Mouse (Mus musculus) adrenal gland, adult 2 months (tissue): ENCODE measurements at regions not wholly inside any gene's neighbourhood (a gene's known extent, or its start where the extent isn't known, plus 50 kb on each side); places are given as distances from the start of the nearest gene placed in this dataset.

ENCODE experiments used
- DNase-seq: peaks from one replicate; pipeline ENCODE4 v3.0.0; 2021

DNA sequence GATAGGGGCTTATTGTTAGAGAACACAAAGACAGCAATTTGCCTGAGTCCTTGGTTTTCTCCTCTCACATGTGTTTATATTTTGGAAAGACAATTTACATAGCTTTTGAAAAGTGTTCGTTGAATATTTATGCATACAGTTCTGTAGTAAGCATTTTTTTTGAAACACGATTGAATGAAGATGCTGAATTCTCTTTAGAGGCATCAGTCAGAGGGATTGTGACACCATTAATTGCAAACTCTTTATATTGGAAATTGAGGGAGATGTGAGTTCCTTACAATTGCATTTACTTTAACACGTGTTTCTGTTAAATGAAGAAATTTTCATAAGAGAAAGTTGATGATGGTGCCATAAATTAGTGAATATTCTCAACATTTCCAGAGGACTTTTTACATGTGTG is 424.1 kb downstream of the Trib2 start:
- no peak for DNase-seq

DNA sequence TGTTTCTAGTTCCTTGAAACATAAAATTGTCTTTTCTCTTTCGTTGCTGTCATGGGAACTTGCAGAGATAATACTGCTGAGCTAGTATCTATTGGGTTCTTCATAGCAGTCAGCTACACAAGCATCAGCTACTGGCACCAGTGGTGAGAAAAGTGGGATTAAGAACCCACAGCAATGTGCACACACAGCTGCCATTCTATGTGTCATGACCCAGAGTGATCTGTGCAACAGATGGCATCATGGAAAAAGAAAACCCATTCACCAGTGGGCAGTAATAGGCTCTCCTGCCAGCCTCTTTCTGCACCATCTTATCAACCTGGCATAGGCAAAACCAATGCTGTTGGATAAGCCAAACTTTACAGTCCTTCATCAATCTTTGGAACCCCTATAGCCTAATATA is 428.1 kb downstream of the Trib2 start:
- DNase-seq: no peak

DNA sequence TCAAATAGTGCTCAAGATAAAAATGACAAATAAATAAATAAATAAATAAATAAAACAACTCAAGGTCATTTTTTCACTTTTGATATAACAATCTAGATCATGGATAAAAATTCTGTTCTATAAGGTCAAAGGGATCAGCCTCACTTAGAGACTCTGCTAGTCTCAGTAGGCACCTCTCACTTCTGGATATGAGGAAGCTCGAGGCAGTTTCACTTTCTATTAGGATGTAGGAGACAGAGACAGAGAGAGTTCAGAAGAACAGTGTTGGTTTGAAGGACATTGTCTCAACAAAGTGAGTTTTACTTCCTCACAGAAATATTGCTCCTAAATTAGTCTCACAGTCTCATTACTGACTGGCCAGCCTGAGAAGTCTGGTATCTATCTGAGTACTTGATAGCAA is 458.9 kb downstream of the Trib2 start:
- DNase-seq: no peak

DNA sequence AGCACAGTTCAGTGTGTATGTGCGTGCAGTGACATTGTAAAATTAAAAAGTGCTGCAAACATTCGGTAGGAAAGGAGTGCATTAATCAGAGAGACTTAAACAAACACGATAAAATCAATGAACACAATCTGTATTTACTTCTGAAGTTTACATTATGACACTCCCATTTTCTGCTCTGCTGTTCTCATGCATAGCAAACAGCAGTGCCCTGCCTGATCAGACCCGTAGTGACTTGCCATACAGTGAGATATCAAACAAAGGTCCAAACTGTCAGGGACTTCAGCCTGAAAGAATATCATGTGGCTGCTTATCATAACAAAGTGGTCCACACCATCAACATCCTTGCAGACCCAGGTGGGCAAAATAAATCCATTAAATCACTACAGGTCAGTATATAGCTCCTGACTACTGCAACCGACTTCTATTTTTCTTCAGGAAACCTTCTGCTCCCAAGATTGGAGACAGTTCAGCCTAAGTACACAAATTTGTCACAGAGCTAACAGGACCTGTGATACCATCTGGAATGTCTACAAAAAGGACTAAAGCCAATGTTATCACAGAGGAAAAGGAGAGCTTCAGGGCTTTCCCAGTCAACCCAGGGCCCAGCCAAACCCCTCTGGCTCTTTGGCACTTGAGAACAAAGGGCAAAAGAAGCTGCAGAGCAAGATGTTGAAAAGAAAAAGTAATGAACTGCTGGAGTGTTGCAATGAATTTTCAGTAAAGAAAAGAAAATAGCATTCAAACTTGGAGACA is 495.8 kb downstream of the Trib2 start:
- no peak for DNase-seq

DNA sequence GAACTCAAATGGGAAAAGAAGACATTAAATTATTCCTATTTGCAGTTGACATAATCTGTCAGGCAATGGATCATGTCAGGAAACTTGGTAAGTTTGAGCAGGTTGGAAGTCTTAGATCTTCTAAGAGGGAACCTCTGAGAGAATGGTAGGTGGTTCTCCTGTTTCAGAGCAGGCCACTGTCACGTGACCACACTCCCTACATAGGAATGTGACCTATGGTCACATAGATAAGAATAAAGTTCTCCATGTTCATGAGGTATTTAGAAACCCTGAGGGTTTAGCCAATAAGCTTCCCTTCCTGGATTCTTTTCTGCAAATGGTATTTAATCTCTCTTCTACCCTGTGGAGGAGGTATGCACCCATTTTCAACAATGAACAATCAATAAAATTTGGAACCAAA is 497.1 kb downstream of the Trib2 start:
- no peak for DNase-seq

DNA sequence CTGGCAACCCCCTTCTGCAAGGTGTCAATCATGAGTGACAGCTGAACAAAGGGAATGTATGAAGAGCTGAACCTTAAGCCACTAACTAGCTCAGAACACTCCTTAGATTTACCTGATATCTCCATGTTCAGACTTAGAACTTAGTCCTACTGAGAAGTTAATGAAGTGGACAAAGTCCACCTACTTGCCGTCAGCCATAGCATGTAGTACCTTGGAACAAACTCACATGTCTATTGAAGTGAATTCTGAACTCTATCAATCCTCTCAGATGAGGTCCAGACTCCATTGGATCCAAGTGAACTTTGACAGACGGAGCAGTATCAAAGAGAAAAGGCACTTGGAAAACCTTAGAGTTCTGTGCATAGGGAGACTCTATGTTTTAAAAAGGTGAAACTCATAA is 521.8 kb downstream of the Trib2 start:
- no peak for DNase-seq

DNA sequence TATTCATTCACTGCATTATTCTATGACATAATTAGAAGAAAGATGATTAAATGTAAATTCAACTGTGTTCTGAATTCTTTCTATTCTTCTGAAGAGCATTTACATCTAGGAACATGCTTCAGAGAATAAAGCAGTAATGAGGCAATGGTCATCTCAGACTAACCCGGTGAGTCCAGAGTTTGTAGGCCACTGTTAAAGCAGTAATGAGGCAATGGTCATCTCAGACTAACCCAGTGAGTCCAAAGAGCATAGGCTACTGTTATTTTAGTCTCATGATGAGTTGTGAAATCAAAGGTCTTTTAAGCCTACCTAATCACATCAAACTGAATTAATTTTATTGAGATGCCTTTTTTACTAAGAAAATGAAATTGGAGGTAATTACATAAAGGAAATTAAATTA is 554.6 kb downstream of the Trib2 start:
- no peak for DNase-seq

DNA sequence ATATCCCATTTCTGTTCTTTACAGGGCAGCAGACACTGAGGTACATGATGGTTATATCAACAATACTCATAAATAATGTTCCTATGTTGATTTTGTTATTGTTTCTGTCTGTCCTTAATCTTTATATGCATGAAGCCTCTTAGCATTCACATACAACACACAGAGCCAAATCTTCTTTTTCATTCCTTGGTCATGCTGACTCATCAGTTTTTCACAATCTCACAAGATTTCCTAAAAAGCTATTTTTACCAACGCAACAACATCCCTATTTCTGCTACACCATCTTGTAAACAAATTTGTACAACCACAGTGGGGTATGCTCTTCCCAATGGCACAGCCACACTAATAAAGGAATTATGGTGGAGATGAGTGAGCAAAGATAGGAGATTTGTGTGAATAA is 555.1 kb downstream of the Trib2 start:
- no peak for DNase-seq

DNA sequence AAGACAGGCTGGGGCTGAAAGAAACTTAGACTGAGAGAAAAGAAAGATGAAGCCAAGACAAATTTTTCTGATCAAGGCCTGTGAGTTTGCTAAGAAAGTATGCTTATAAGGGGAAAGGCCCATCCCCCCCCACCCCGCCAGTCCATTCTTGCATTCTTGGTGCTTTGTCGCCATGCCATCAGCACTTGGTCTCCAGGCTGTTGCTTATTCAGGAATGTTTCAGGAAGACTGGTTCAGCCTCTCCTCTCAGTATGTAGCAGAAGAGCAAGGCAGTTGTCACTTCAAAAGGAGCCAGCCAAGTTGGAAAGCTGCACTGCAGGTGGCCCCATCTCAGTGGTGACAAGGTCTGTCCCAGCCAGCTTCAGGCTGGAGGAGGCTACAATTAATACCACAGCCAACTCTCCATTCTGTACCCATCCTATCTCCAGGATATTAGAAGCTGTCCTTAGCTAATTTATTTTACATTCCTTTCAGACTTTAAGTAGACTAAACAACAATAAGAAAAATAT is 555.8 kb downstream of the Trib2 start:
- no peak for DNase-seq

DNA sequence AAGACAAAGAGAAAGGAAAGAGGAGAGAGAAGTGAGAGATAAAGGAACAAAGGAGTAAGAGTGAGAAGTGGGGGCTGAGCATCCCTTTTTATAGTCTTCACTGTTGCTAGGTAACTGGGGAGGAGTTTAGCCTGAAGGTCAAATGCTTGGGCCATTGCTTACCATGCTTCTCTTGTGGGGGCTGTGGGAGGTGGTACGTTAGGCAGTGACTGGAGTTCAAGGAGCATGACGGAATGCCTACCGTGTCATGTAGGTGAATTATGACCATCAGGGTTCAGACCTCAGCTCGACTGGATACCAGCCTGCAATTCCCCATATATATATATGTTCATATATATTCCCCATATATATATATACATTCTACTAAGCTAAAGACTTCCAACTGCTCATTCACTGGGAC is 571.8 kb downstream of the Trib2 start:
- DNase-seq: no peak

DNA sequence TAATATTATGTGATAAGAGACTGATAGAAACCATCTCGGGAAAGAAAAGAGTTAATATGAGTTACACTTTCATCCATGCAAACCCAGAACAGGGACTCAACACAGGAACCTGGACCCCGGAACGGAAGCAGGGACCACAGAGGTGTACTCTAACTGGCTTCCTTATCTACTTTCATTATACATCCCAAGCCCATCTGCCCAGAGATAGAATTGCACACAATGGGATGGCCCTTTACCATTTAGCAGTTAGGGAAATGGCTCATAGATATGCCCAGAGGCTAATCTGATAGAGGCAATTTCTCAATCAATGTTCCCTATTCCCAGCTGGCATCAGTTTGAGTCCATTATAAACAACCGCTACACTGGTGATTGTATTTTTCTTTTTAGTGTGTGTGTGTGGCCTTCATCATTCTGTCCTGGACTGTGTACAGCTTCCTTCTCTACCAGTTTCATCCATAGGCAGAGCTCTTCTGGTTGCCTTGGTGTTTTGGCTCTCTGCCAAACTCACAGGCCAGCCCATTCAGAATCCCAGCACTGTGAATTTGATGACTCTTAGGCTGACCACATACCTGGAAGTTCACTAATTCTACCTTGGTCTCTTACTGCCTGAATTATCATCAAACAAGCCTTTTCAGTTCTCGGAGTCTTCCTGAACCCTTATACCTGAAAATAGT is 594.1 kb downstream of the Trib2 start:
- no peak for DNase-seq

DNA sequence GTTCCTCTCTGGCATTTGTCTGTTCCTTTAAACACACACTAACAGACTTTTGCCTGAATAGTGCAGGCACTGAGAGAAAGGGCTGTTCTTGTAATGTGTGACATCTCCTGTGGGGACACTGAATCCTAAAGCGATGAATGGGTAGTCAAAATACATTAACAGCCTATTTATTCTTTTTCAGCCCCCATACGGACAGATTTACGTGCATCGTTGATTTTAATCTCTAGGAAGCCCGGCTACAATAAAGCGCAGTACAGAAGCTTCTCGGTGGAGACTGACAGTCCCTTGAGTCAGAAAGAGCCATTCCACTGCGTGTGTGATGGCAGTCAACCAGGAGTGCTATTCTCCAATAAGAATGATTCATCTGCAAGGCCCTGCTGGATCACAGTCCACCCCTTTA is 598.2 kb downstream of the Trib2 start:
- no peak for DNase-seq

DNA sequence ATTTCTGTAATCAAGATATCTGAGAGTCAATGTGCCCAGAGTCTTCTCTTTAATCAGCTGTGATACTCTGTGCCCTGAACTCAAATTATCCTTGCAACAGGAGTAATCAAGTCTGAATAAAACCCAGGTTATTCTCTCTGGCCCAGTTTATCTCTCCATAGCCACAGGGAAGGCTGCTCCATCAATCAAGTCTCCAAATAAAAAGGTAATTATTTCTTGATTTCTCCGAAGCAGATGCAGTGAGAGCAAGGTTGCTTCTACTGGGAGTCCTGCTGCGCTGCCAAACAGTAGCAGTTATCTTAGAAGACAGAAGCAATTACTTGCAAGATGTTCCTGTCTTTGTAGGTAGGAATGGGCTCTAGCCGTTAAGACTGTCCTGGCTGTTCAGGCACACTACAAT is 600.5 kb downstream of the Trib2 start:
- no peak for DNase-seq

DNA sequence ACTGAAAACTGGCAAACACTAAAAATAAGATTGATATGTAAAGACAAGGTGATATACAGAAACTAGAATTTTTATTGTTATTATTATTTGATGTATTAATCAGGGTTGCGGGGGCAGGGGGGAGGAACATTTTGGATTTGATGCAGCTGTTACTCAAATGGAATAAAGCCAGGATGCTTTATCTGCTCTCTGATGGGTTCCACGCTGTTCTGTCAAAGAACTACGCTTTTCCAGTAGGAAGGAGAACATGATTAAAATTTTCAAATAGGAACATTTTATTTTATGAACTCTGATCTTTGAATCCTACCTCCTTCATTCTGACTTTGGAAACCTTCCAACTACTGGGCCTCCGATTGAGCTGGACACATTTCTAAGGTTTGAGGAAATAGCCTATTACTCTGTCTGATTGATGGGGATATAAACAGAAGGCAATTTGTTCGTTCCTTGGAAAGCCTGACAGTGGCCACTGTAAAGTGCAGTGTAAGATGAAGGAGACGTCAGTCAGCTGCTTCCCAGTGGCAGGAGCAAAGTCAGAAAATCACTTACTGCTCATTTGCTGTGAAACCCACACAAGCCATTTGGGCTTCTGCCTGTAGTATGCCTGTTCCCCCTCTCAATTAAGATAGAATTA is 642.2 kb downstream of the Trib2 start:
- no peak for DNase-seq

DNA sequence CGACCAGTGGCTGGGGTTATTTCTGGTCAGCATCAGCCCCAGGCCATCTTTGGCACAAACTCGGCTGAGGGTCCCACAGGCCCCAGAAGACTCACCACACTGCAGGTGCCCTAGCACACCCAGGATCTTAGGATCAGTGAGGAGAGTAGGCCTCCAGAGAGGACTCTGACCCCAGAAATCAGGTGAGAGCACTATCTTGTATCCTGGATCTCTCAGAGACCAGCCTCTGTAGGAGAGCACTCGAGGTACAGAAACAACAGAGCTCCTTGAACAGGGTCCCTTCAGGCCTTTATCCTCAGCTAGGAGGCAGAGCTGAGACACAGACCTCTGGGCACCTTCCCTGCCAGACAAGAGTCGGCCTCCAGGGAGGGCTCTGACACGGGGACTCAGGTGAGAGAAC is 654.1 kb downstream of the Trib2 start:
- no peak for DNase-seq

DNA sequence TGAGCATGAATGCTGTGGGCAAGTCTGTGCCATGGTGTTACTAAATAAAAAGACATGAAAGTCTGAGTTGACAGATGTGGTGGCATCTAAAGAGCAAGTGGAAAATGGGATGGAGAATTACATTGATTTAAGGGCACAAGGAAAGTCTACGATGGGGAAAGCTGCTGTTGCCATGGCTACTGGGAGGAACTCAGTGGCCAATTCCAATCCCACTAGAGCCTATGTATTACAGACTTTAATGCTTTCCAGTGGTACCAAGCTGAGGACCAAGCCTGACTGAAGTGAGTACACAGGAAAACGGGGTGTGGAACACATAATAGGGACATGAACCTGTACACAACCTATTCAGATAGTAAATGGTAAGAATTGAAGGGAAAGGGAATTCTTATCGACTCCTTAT is 654.9 kb downstream of the Trib2 start:
- DNase-seq: no peak

DNA sequence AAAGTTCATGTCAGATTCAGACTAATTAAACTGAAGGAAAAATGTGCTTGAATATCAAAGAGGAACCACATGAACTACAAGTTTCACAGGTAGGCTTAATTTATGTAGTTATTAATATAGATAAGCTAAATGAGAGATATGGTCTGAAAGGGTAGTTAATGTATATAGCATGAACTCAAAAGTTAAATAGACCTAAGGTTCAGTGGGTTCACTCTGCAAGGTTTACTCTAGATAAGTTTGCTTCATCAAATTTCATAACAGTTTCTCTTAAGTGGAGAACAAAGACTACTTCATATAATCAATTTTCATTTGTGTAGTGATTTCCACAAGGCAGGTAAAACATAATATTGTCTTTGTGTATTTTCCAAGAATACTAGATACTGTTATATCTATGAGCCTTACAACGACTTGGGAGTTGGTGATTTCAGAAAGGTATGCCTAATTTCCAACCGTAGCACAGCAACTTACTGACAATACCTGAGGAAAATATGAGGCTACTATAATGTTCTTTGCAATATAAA is 656.2 kb downstream of the Trib2 start:
- no peak for DNase-seq

DNA sequence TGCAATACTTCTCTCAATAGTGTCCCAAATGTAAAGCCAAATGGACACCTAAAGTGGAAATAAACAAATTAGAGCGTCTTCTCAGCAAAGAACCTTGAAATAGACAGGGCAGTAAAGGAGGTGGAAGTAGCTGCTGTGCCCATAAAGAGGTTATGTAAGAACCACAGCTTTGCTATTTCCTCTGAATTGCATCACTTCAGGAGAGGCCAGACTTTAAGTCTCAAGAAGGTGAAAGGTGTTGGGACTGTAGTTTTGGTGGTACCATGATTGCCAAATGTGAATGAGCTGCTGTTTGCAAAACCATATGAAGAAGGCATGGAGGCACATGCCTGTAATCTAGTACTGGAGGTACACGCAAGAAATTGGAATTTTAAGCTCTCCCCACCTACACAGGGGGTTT is 670.3 kb downstream of the Trib2 start:
- no peak for DNase-seq

DNA sequence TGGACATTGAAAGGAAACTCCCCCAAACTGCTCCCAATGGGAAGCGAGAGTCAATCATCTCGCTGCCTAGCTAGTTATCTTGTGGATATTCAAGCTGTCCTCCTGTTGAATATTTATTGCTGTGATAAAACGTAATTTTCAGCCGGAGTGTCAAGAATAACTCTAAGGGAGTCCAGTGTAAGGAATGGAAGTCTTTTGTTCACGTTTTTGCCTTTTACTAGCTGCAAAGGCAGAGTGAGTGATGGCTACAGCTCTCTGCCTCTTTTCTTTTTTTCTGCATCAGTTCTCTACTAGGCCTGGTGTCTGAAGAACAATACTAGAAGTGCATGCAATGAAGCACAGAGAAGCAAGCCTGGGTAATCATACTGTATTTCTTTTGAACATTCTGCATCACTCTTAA is 679.7 kb downstream of the Trib2 start:
- no peak for DNase-seq

DNA sequence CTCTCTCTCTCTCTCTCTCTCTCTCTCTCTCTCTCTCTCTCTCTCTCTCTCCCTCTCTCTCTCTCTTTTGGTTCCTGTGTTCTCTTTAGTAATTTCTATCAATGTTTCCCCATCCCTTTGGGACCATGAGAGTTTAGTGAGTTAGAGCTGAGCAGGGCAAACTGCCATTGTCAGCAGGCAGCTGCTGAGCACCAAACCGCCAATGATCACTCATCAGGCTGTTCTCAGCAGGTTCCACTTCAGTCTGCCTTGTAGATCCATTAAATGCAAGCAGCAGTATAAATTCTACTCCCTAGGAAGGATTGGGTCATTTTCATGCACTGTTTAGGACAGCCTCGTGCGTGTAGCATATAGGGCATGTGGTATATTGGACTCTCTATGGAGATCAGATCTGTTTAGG is 692.5 kb downstream of the Trib2 start:
- DNase-seq: no peak

DNA sequence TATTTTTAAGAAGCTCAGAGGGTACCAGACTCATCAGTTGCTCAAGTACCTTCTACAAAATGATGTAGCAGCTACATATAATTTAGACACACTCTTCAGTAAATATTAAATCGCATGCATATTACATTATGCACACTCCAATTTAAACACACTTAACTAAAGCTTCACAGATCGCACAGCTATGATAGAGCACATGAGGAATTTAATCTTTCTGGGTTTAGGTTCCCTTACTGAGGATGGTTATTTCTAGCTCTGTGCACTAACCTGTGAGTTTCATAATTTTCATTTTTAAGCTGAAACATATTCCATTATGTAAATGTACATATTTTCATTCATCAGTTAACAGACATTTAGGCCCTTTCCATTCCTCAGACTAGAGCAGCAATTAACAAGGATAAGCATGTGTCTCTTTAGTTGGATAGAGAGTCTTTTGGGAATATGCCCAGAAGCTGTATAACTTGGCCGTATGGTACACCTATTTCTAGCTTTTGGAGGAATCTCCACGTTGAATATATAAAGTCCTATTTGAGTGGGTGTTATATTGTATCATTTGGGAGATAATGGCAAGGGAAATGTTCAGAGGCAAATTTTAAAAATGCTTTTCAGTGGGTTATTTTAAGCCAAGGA is 694.0 kb downstream of the Trib2 start:
- DNase-seq: no peak

DNA sequence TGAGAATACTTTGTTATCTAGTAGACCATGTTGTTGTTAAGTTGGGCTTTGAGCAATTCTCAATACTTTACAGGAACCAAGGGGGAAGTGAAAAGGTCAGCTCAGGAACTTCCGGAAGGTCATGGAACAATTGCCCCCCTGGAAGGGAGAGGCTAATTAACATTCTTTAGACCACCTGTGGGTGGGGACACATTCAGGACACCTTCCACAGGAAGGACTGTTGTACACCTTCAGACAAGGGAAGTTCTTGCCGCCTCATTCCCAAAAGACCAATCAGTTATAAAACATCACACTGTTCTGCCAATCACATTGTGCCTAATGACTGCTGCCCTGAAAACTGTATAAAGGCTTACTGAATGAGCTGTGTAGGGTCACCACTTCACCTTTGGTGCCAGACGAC is 701.2 kb downstream of the Trib2 start:
- DNase-seq: no peak

DNA sequence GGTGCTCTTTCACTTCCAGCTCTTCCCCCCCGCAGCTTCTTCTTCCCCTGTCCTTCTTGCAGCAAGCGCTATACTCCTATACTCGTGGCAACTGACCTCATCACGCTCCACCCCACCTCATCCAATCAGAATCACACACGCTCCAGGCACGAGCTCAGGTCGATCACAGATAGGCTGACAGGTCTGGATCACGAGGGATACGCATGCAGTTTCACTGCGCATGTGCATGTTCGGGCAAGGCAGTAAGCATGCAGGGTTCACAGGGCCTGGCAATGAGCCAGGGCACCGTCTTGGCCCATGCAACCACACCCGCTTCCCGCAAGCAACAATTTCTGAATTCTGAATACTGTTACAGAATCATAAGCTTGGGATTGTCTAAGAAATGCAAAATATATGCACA is 701.9 kb downstream of the Trib2 start:
- no peak for DNase-seq
